Mouse (Mus musculus) midbrain, embryonic 13.5 days (tissue): ENCODE data around the gene Foxk1. TPM values are rescaled to one million over a fixed set of nuclear protein-coding genes. Genes with fewer than 3 reads are reported as not detected.

ENCODE experiments used
- ATAC-seq: fragments of 200-750 bp; cut with Nextera tagmentation; 2 replicates; pipeline ENCODE4 v1.8.0; 2017; ENCODE audit warnings: mild to moderate bottlenecking, moderate TSS enrichment, moderate library complexity
- H3K27ac ChIP-seq: fragments of 300-500 bp; sonication (generic); 2 replicates; pipeline ENCODE4 v1.5.1; 2015; ENCODE audit warnings: inconsistent platforms, mild to moderate bottlenecking, moderate library complexity
- H3K27me3 ChIP-seq: fragments of 300-500 bp; sonication (generic); 2 replicates; pipeline ENCODE4 v1.6.1; 2015; ENCODE audit warnings: mild to moderate bottlenecking, inconsistent platforms
- H3K36me3 ChIP-seq: fragments of 300-500 bp; sonication (generic); 2 replicates; pipeline ENCODE4 v1.6.1; 2015; ENCODE audit warnings: mild to moderate bottlenecking, inconsistent platforms
- H3K4me1 ChIP-seq: fragments of 300-500 bp; sonication (generic); replicated peaks from 2 replicates; pipeline ENCODE4 v1.6.1; 2015; ENCODE audit warnings: inconsistent platforms
- H3K4me2 ChIP-seq: fragments of 300-500 bp; sonication (generic); replicated peaks from 2 replicates; pipeline ENCODE4 v1.6.1; 2015; ENCODE audit warnings: moderate library complexity, mild to moderate bottlenecking, inconsistent platforms
- H3K4me3 ChIP-seq: fragments of 300-500 bp; sonication (generic); replicated peaks from 2 replicates; pipeline ENCODE4 v1.5.1; 2015; ENCODE audit warnings: mild to moderate bottlenecking, inconsistent platforms
- H3K9ac ChIP-seq: fragments of 300-500 bp; sonication (generic); replicated peaks from 2 replicates; pipeline ENCODE4 v1.6.1; 2015; ENCODE audit warnings: mild to moderate bottlenecking, inconsistent platforms
- H3K9me3 ChIP-seq: fragments of 300-500 bp; sonication (generic); 2 replicates; pipeline ENCODE4 v1.6.1; 2016; ENCODE audit warnings: mild to moderate bottlenecking, inconsistent platforms
- WGBS: fragments of 180-500 bp; shearing (Covaris S2); methylation state at CpG from one replicate; pipeline ENCODE4 v1.1.7; 2015; 5-methylcytosine and 5-hydroxymethylcytosine counted together
- polyA plus RNA-seq: library from polyadenylated mRNA; unstranded; fragments of >200 nt; fragmentation: Nextera tagmentation; extraction: Ambion mirVana; gene quantifications from 2 replicates; pipeline ENCODE4 v1.2.1, GENCODE M21; 2015

The Foxk1 gene
- polyA plus RNA-seq, 1 experiment from 2014 or later: 5.1 TPM

- no peak overlapping the region for H3K9ac ChIP-seq
- H3K4me1 ChIP-seq: peaks cover 31% of the 10 kb centered on the region
- ATAC-seq: 0 out of 2 replicates have a peak, but pooled peaks have one; percentile 49
- 0 out of 2 replicates have a peak overlapping the region, but pooled peaks have one; percentile 51 for H3K27ac ChIP-seq
- no peak overlapping the region for H3K4me2 ChIP-seq
- H3K36me3 ChIP-seq: no peaks in the 10 kb centered on the region
- no peak overlapping the region for H3K4me3 ChIP-seq
- no peaks in the 10 kb centered on the region for H3K9me3 ChIP-seq
- H3K27me3 ChIP-seq: no peaks in the 10 kb centered on the region
- 7% methylated on average over 5 of the region's 5 CpGs for WGBS
These were observed 5.4 kb upstream of the Foxk1 start for GRCm38 (mm10) chr5:142395909-142396308.

GRCm38 (mm10) chr5:142400181-142400883 is 965 bp upstream of the Foxk1 start:
- H3K27ac ChIP-seq: peak overlapping the region; percentile 93
- 26% methylated on average over 17 of the region's 17 CpGs for WGBS
- ATAC-seq: no peak
- no peaks in the 10 kb centered on the region for H3K36me3 ChIP-seq
- peaks cover 53% of the 10 kb centered on the region for H3K4me1 ChIP-seq
- H3K27me3 ChIP-seq: no peaks in the 10 kb centered on the region
- peak overlapping the region; percentile 98 for H3K4me2 ChIP-seq
- H3K9ac ChIP-seq: peak overlapping the region; percentile 99
- H3K9me3 ChIP-seq: no peaks in the 10 kb centered on the region
- peak overlapping the region; percentile 95 for H3K4me3 ChIP-seq

GRCm38 (mm10) chr5:142401641-142402625 is 636 bp downstream of the Foxk1 start:
- Histone ChIP-seq H3K4me2 (peak overlapping the region; percentile 98), H3K27me3 (no peaks in the 10 kb centered on the region), H3K9ac (peak overlapping the region; percentile 99), H3K36me3 (peaks cover 10% of the 10 kb centered on the region; the same call in 1 of the 2 replicates), H3K27ac (peak overlapping the region; percentile 93), H3K4me3 (peak overlapping the region; percentile 95), H3K4me1 (peaks cover 49% of the 10 kb centered on the region), H3K9me3 (no peaks in the 10 kb centered on the region)
- ATAC-seq: peak; percentile 21
- WGBS: under 1% methylated on average over 59 of the region's 67 CpGs

- peaks cover 10% of the 10 kb centered on the region; the same call in 1 of the 2 replicates for H3K36me3 ChIP-seq
- H3K4me2 ChIP-seq: peak overlapping the region; percentile 98
- H3K27me3 ChIP-seq: no peaks in the 10 kb centered on the region
- H3K4me3 ChIP-seq: peak overlapping the region; percentile 95
- ATAC-seq: no peak
- WGBS: 90% methylated on average over 3 of the region's 3 CpGs
- H3K9ac ChIP-seq: peak overlapping the region; percentile 99
- H3K27ac ChIP-seq: no peak overlapping the region
- peaks cover 63% of the 10 kb centered on the region for H3K4me1 ChIP-seq
- no peaks in the 10 kb centered on the region for H3K9me3 ChIP-seq
These were observed 2.4 kb downstream of the Foxk1 start for GRCm38 (mm10) chr5:142403694-142404093.

GRCm38 (mm10) chr5:142404307-142404706 is 3.0 kb downstream of the Foxk1 start:
- peak overlapping the region; percentile 98 for H3K4me2 ChIP-seq
- WGBS: 93% methylated on average over 1 of the region's 1 CpGs
- peaks cover 69% of the 10 kb centered on the region for H3K4me1 ChIP-seq
- H3K27ac ChIP-seq: no peak overlapping the region
- no peaks in the 10 kb centered on the region for H3K9me3 ChIP-seq
- no peaks in the 10 kb centered on the region for H3K27me3 ChIP-seq
- peak overlapping the region; percentile 51 for H3K9ac ChIP-seq
- peak overlapping the region; percentile 7; the same call in 1 of the 2 replicates for H3K4me3 ChIP-seq
- peaks cover 10% of the 10 kb centered on the region; the same call in 1 of the 2 replicates for H3K36me3 ChIP-seq
- ATAC-seq: no peak

- Histone ChIP-seq H3K4me1 (peaks cover 76% of the 10 kb centered on the region), H3K36me3 (peaks cover 10% of the 10 kb centered on the region; the same call in 1 of the 2 replicates), H3K9ac (no peak overlapping the region), H3K9me3 (no peaks in the 10 kb centered on the region), H3K4me3 (no peak overlapping the region), H3K27me3 (no peaks in the 10 kb centered on the region), H3K27ac (no peak overlapping the region), H3K4me2 (no peak overlapping the region)
- no peak for ATAC-seq
- WGBS: 73% methylated on average over 6 of the region's 6 CpGs
These were observed 4.1 kb downstream of the Foxk1 start for GRCm38 (mm10) chr5:142405426-142405825.

- Histone ChIP-seq H3K9ac (0 out of 2 replicates have a peak overlapping the region, but pooled peaks have one; percentile 16), H3K9me3 (no peaks in the 10 kb centered on the region), H3K36me3 (peaks cover 10% of the 10 kb centered on the region; the same call in 1 of the 2 replicates), H3K4me2 (no peak overlapping the region), H3K4me1 (peaks cover 76% of the 10 kb centered on the region), H3K27me3 (no peaks in the 10 kb centered on the region), H3K4me3 (no peak overlapping the region), H3K27ac (no peak overlapping the region)
- WGBS: 85% methylated on average over 7 of the region's 7 CpGs
- ATAC-seq: no peak
These were observed 5.1 kb downstream of the Foxk1 start for GRCm38 (mm10) chr5:142406401-142406800.

- Histone ChIP-seq H3K9ac (no peak overlapping the region), H3K4me3 (no peak overlapping the region), H3K9me3 (no peaks in the 10 kb centered on the region), H3K27me3 (no peaks in the 10 kb centered on the region), H3K4me2 (no peak overlapping the region), H3K27ac (no peak overlapping the region), H3K4me1 (peaks cover 76% of the 10 kb centered on the region), H3K36me3 (peaks cover 10% of the 10 kb centered on the region; the same call in 1 of the 2 replicates)
- WGBS: 83% methylated on average over 11 of the region's 11 CpGs
- no peak for ATAC-seq
These were observed 5.6 kb downstream of the Foxk1 start for GRCm38 (mm10) chr5:142406937-142407336.

GRCm38 (mm10) chr5:142407381-142407780 is 6.1 kb downstream of the Foxk1 start:
- Histone ChIP-seq H3K4me2 (no peak overlapping the region), H3K4me1 (peaks cover 73% of the 10 kb centered on the region)

GRCm38 (mm10) chr5:142409169-142409568 is 7.9 kb downstream of the Foxk1 start:
- no peak overlapping the region for H3K27ac ChIP-seq
- H3K9me3 ChIP-seq: no peaks in the 10 kb centered on the region
- H3K4me2 ChIP-seq: no peak overlapping the region
- H3K4me3 ChIP-seq: no peak overlapping the region
- H3K9ac ChIP-seq: no peak overlapping the region
- H3K36me3 ChIP-seq: peaks cover 15% of the 10 kb centered on the region
- H3K27me3 ChIP-seq: no peaks in the 10 kb centered on the region
- peaks cover 73% of the 10 kb centered on the region for H3K4me1 ChIP-seq
- WGBS: 68% methylated on average over 6 of the region's 6 CpGs
- ATAC-seq: no peak

More at GRCm38 (mm10) chr5:142407381-142407780, 6.1 kb downstream of the Foxk1 start:
- ATAC-seq: no peak
- H3K9me3 ChIP-seq: no peaks in the 10 kb centered on the region
- H3K27ac ChIP-seq: no peak overlapping the region
- WGBS: 82% methylated on average over 7 of the region's 7 CpGs
- no peak overlapping the region for H3K4me3 ChIP-seq
- peak overlapping the region; percentile 29; the same call in 1 of the 2 replicates for H3K9ac ChIP-seq
- H3K36me3 ChIP-seq: peaks cover 11% of the 10 kb centered on the region
- no peaks in the 10 kb centered on the region for H3K27me3 ChIP-seq

GRCm38 (mm10) chr5:142410348-142410747 is 9.1 kb downstream of the Foxk1 start:
- Histone ChIP-seq H3K36me3 (peaks cover 15% of the 10 kb centered on the region), H3K9me3 (no peaks in the 10 kb centered on the region), H3K27ac (peak overlapping the region; percentile 32), H3K4me1 (peaks cover 73% of the 10 kb centered on the region), H3K9ac (peak overlapping the region; percentile 26; the same call in 1 of the 2 replicates), H3K4me2 (no peak overlapping the region), H3K27me3 (no peaks in the 10 kb centered on the region), H3K4me3 (no peak overlapping the region)
- ATAC-seq: no peak
- WGBS: 49% methylated on average over 7 of the region's 7 CpGs
